Mouse (Mus musculus) C2C12 (cell line): ENCODE results near the gene Runx1. TPM values are rescaled to one million over a fixed set of nuclear protein-coding genes. Genes with fewer than 3 reads are reported as not detected.

Source experiments
- H3K27me3 ChIP-seq: one replicate; pipeline ENCODE4 v1.6.1; 2011; ENCODE audit not compliant: control insufficient read depth, insufficient read depth, insufficient read length
- H3K36me3 ChIP-seq: one replicate; pipeline ENCODE4 v1.6.1; 2011; ENCODE audit not compliant: control insufficient read depth, insufficient read depth
- H3K4me3 ChIP-seq: one replicate; pipeline ENCODE4 v1.5.1; 2011; ENCODE audit warnings: mild to moderate bottlenecking, control low read depth; ENCODE audit not compliant: poor library complexity, insufficient read depth, severe bottlenecking
- H3K79me2 ChIP-seq: one replicate; pipeline ENCODE4 v1.6.1; 2011; ENCODE audit not compliant: control insufficient read depth, insufficient read depth
- H3K79me3 ChIP-seq: one replicate; pipeline ENCODE4 v1.6.1; 2011; ENCODE audit warnings: low read depth, control low read depth
- H3ac ChIP-seq: one replicate; pipeline ENCODE3; 2011; ENCODE audit warnings: low read depth; ENCODE audit not compliant: control insufficient read depth, insufficient read length
- CEBPB ChIP-seq: IDR thresholded peaks from one replicate; pipeline ENCODE4 v1.6.1; 2011; ENCODE audit warnings: low read depth, mild to moderate bottlenecking, control low read depth, moderate library complexity
- CTCF ChIP-seq: IDR thresholded peaks from one replicate; pipeline ENCODE4 v1.5.1; 2011; ENCODE audit not compliant: control insufficient read depth, insufficient read depth, insufficient read length
- FOSL1 ChIP-seq: IDR thresholded peaks from one replicate; pipeline ENCODE4 v1.8.0; 2011; ENCODE audit warnings: mild to moderate bottlenecking, low read length; ENCODE audit not compliant: poor library complexity, insufficient read depth, severe bottlenecking
- MAX ChIP-seq: IDR thresholded peaks from one replicate; pipeline ENCODE4 v1.6.1; 2011; ENCODE audit warnings: mild to moderate bottlenecking, control low read depth
- MYOD1 ChIP-seq: IDR thresholded peaks from one replicate; pipeline ENCODE4 v1.6.1; 2011; ENCODE audit warnings: low read depth; ENCODE audit not compliant: control insufficient read depth, insufficient read length
- MYOG ChIP-seq: IDR thresholded peaks from one replicate; pipeline ENCODE4 v1.6.1; 2011; ENCODE audit not compliant: control insufficient read depth, insufficient read length; ENCODE audit errors: extremely low read depth
- USF1 ChIP-seq: IDR thresholded peaks from one replicate; pipeline ENCODE4 v1.6.1; 2011; ENCODE audit warnings: low read depth, mild to moderate bottlenecking, control low read depth, moderate library complexity
- polyA plus RNA-seq: library from polyadenylated mRNA; unstranded; fragments of >200 nt; fragmentation: generic; extraction: Trizol; gene quantifications from one replicate; pipeline ENCODE4 v1.2.1, GENCODE M21; 2012; ENCODE audit warnings: missing spikeins

Gene Runx1
- polyA plus RNA-seq, 1 experiment, result 28.8 TPM

DNA sequence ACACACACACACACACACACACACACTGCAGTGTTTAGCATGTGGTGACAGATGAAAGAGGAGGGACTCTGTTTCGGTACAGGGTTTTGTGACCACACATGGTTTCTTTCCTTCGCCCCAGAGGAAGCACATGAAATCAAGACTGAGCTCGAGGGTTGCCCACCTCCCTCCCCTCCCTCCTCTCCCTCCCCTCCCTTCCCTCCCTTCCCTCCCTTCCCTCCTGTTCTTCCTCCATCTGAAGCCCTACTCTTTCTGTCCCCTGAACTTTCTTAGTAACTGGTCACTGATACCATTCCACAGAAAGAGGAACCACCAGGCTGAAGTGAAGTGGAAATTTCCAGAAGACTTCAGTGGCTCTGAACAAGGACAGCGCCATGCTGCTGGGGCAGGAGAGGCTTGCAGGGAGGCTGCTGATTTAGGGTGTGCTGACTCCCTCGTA, 39.0 kb downstream of the Runx1 start:
- H3ac ChIP-seq, result no peak overlapping the region
- peaks cover 19% of the 10 kb centered on the region for H3K36me3 ChIP-seq
- peaks cover 16% of the 10 kb centered on the region for H3K79me3 ChIP-seq
- no peaks in the 10 kb centered on the region for H3K27me3 ChIP-seq
- TF ChIP-seq USF1 (no peak), FOSL1 (no peak), MAX (no peak), MYOG (no peak), CTCF (no peak), MYOD1 (no peak), CEBPB (no peak)
- peaks cover 86% of the 10 kb centered on the region for H3K79me2 ChIP-seq
- H3K4me3 ChIP-seq, result no peak overlapping the region

- no peak for TF ChIP-seq MYOD1
- TF ChIP-seq MYOG, result no peak
- no peak for TF ChIP-seq CTCF
- TF ChIP-seq MAX, result no peak
- peaks cover 19% of the 10 kb centered on the region for H3K36me3 ChIP-seq
- no peak overlapping the region for H3ac ChIP-seq
- H3K4me3 ChIP-seq, result no peak overlapping the region
- peaks cover 16% of the 10 kb centered on the region for H3K79me3 ChIP-seq
- H3K27me3 ChIP-seq, result no peaks in the 10 kb centered on the region
- peaks cover 86% of the 10 kb centered on the region for H3K79me2 ChIP-seq
Measured at GRCm38 (mm10) chr16:92786276-92786882, 39.6 kb downstream of the Runx1 start.

DNA sequence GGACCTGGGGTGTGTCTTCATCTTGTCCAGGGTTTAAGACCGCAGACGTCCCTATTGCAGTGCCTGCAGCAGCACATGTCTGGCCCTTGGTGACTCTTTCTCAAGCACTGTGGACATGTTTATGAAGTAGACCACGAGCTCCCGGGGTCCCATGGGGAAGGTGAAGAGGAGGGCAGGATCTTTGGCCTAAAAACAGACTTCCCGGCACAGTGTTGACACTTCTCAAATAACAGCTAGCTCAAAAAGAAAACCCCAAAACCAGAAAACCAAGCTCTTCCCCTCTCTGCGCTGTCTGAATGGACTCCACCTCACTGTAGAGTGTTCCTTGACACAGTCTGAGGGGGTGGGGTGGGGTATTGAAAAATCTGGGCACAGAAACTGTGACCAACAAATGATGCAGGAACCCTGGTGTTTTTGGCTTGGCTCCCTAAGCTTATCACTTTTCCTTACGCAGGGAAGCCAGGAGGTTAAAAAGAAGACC, 42.3 kb downstream of the Runx1 start:
- no peak for TF ChIP-seq CTCF
- no peak for TF ChIP-seq MYOG
- TF ChIP-seq FOSL1, result no peak
- TF ChIP-seq USF1, result no peak
- no peak for TF ChIP-seq MAX
- TF ChIP-seq MYOD1, result no peak
- TF ChIP-seq CEBPB, result no peak
- Histone ChIP-seq H3K79me2 (peaks cover 81% of the 10 kb centered on the region), H3K27me3 (no peaks in the 10 kb centered on the region), H3K79me3 (peaks cover 12% of the 10 kb centered on the region), H3ac (no peak overlapping the region), H3K4me3 (no peak overlapping the region), H3K36me3 (peaks cover 19% of the 10 kb centered on the region)

GRCm38 (mm10) chr16:92782408-92782807, 43.5 kb downstream of the Runx1 start:
- Histone ChIP-seq H3K36me3 (peaks cover 11% of the 10 kb centered on the region), H3K79me2 (peaks cover 79% of the 10 kb centered on the region), H3K4me3 (no peak overlapping the region), H3K27me3 (no peaks in the 10 kb centered on the region), H3K79me3 (peaks cover 13% of the 10 kb centered on the region), H3ac (no peak overlapping the region)
- TF ChIP-seq CEBPB, result no peak
- peak; percentile 33 for TF ChIP-seq MYOD1

GRCm38 (mm10) chr16:92779896-92780435, 46.0 kb downstream of the Runx1 start:
- TF ChIP-seq FOSL1 (no peak), MAX (peak; percentile 37), USF1 (peak; percentile 93), MYOG (no peak), MYOD1 (peak; percentile 21), CTCF (no peak), CEBPB (no peak)
- Histone ChIP-seq H3K4me3 (no peak overlapping the region), H3ac (no peak overlapping the region), H3K79me2 (peaks cover 79% of the 10 kb centered on the region), H3K79me3 (peaks cover 24% of the 10 kb centered on the region), H3K27me3 (no peaks in the 10 kb centered on the region), H3K36me3 (peaks cover 6% of the 10 kb centered on the region)

DNA sequence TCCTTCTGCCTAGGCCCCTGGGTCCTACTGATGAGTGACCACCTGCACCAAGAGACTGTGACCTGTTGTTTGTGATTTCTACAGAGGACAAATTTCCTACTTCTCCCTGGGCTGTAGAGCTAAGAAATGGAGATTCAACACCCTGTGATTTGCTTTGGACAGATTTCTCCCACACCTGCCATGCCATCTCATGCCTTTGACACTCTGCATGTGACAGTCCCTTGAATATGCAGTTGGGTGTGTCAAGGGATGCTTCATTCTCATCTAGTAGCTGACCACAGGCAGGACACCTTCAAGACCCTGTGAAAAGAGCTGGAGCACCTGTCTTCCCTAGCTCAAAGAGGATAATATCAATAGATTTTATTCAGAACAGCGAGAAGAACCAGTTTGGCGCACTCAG, 46.8 kb downstream of the Runx1 start:
- H3K27me3 ChIP-seq, result no peaks in the 10 kb centered on the region
- no peak overlapping the region for H3K4me3 ChIP-seq
- no peak overlapping the region for H3ac ChIP-seq
- H3K36me3 ChIP-seq, result peaks cover 6% of the 10 kb centered on the region
- peaks cover 29% of the 10 kb centered on the region for H3K79me3 ChIP-seq
- peaks cover 79% of the 10 kb centered on the region for H3K79me2 ChIP-seq
- TF ChIP-seq MAX (no peak), MYOD1 (peak; percentile 68)
